ENCODE assay signal across 9 mouse cellular contexts in the genomic region with DNA sequence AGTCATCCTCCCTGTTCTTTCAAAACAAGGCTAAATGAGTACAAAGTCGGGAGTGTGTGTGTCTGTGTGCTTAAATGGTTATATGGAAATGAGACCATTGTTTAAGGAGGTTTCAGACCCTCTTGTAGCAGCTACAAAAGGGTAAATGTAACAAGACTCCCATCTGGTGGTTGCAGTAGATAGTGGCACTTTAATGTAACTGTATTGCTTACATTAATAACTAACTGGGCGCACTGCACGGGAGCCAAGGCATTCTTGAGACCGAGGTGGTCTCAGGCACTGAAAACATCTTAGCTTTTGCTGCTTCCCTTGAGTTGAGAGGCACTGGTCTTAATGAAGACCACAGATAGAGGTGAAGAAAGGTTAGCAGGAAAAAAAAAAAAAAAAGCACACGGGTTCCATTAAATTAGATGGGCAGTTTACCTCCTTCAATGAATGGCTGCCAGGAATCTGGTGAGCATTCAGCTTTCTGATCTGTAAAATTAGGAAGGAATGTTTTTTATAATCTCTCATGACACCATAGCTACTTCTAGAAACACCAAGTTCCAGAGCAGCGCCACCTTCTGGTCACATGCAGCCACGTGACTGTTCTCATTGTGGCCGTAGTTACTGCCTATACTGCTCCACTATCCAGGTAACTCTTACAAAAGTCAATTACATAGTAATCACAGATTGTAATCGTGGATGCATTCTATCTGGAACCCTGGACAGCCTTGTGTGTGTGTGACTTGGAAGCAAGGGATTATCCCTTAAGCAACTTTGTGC. TPM values are rescaled to one million over a fixed set of nuclear protein-coding genes. Genes with fewer than 3 reads are reported as not detected.
DNase-seq lines count a peak whose midpoint lies in the region; ATAC-seq and TF ChIP-seq lines count a peak whose summit lies in the region.
"Had no signal": no experiment of that assay in that cellular context is flagged by ENCODE, and none has a peak within 500 bp of the region (broad histone marks: within the 10 kb centered on the region; RNA-seq: fewer than 3 reads in every experiment).

No protein-coding gene starts in this region.

- no peak overlapping the region for H3K9ac ChIP-seq in heart, embryonic 11.5 days (ENCODE audit: low read depth, low read length)
- no peak overlapping the region for H3K9ac ChIP-seq in embryonic facial prominence, embryonic 12.5 days

- CTCF ChIA-PET in Patski (lab: Charles Lee), result interaction anchor here (0.6 to 1.9 kb wide), 36 partner anchors 8 to 504 kb away, joined by 3 to 62 read pairs (median 4); no protein-coding TSS in a partner anchor

- POLR2A ChIA-PET in Patski (lab: Charles Lee), result interaction anchor here (0.6 to 1.5 kb wide), 3 partner anchors 14 to 463 kb away, joined by 3 to 6 read pairs (median 3); partner anchors contain the start of gene Adamts15

- intact Hi-C loops in left cerebral cortex, postnatal 10 days (cut with DNase I), result loop anchor here (1.0 to 5.0 kb wide), 2 partner anchors 375 to 457 kb away; no protein-coding TSS in a partner anchor

- 29% methylated on average over 9 of the region's 9 CpGs for WGBS in heart, embryonic 11.5 days (ENCODE audit: insufficient replicate concordance)
- 34% methylated on average over 9 of the region's 9 CpGs for WGBS in embryonic facial prominence, embryonic 12.5 days

- H3K4me1 ChIP-seq in heart, embryonic 11.5 days (ENCODE audit: control insufficient read depth, insufficient read depth, low read length), result no peaks in the 10 kb centered on the region
- H3K4me1 ChIP-seq in embryonic facial prominence, embryonic 12.5 days, result no peaks in the 10 kb centered on the region
- H3K4me1 ChIP-seq: megakaryocyte, embryonic 14.5 days had no signal

- no peaks in the 10 kb centered on the region for H3K36me3 ChIP-seq in heart, embryonic 11.5 days (ENCODE audit: control insufficient read depth, insufficient read depth, low read length)
- no peaks in the 10 kb centered on the region for H3K36me3 ChIP-seq in embryonic facial prominence, embryonic 12.5 days

- H3K9me3 ChIP-seq in heart, embryonic 11.5 days (replicated peaks; ENCODE audit: control insufficient read depth, low read length), result 0 out of 2 replicates have a peak, but pooled peaks cover 2% of the 10 kb centered on the region
- no peaks in the 10 kb centered on the region for H3K9me3 ChIP-seq in embryonic facial prominence, embryonic 12.5 days
- H3K9me3 ChIP-seq: megakaryocyte, embryonic 14.5 days had no signal

- DNase-seq in heart, adult 9 months (ENCODE audit: low spot score in 2 of 2), result no peak
- no peak for DNase-seq in Patski (ENCODE audit: low read depth, low spot score)
- peak; percentile 82 for DNase-seq in heart, postnatal 4 days
- DNase-seq in left cerebral cortex, postnatal 10 days (ENCODE audit: extremely low spot score in 1 of 2, low spot score in 2 of 2), result peak; percentile 47 to 78
- DNase-seq in naive thymus-derived CD4-positive, alpha-beta T cell, adult 2 months (ENCODE audit: low read depth), result peak; percentile 13
- DNase-seq in natural killer cell, adult 2 months (ENCODE audit: low spot score in 2 of 2), result no peak

- H3K27ac ChIP-seq in heart, embryonic 11.5 days (ENCODE audit: low read depth, low read length), result no peak overlapping the region
- H3K27ac ChIP-seq in embryonic facial prominence, embryonic 12.5 days, result no peak overlapping the region

- H3K4me2 ChIP-seq in heart, embryonic 11.5 days, result peak overlapping the region; percentile 42
- no peak overlapping the region for H3K4me2 ChIP-seq in embryonic facial prominence, embryonic 12.5 days (replicated peaks)

- H3K27me3 ChIP-seq in heart, embryonic 11.5 days (ENCODE audit: control insufficient read depth, insufficient read depth, low read length), result peaks cover 18% of the 10 kb centered on the region
- H3K27me3 ChIP-seq in Patski, result peaks cover 21% of the 10 kb centered on the region
- H3K27me3 ChIP-seq in embryonic facial prominence, embryonic 12.5 days, result peaks cover 16% of the 10 kb centered on the region

- in situ Hi-C loops in Patski (cut with MboI; ENCODE audit: low pct_unique_long_range_greater_than_20kb), result no loop called here

- ATAC-seq in heart, embryonic 11.5 days (replicated peaks; ENCODE audit: insufficient number of reproducible peaks, low FRiP score, low TSS enrichment), result no peak; the same call in 1 of the 2 replicates
- ATAC-seq in Patski, result peak; percentile 54
- ATAC-seq in embryonic facial prominence, embryonic 12.5 days (ENCODE audit: insufficient number of reproducible peaks, insufficient read depth, low FRiP score, low TSS enrichment), result 0 out of 2 replicates have a peak, but pooled peaks have one; percentile 50

- peak; percentile 70 for TF ChIP-seq CTCF in Patski (IDR thresholded peaks at IDR 0.05)

- H3K4me3 ChIP-seq in heart, embryonic 11.5 days (ENCODE audit: low read depth, low read length), result no peak overlapping the region
- H3K4me3 ChIP-seq in embryonic facial prominence, embryonic 12.5 days, result no peak overlapping the region

RNA-seq across cellular contexts. Expression of gene Adamts8, which starts 5.5 kb away (rescaled TPM):
- polyA plus RNA-seq in heart, embryonic 11.5 days (2014; fragmentation: Nextera tagmentation; extraction: Ambion mirVana), result 6.0 and 6.7 TPM in 2 replicates
- not detected for polyA plus RNA-seq in Patski (2021)
- 2.0 and 2.5 TPM in 2 replicates for polyA plus RNA-seq in embryonic facial prominence, embryonic 12.5 days (2016; fragmentation: Nextera tagmentation; extraction: Ambion mirVana)
- 10 to 100 TPM; 34.3 to 35.1 TPM for total RNA-seq in heart, postnatal 4 days (2021)
- total RNA-seq in left cerebral cortex, postnatal 10 days (2021), result 10 to 100 TPM; 11.3 to 12.4 TPM

RNA-seq across cellular contexts. Expression of gene Adamts15, which starts 14.6 kb away (rescaled TPM):
- 5.7 and 7.2 TPM in 2 replicates for polyA plus RNA-seq in heart, embryonic 11.5 days (2014; fragmentation: Nextera tagmentation; extraction: Ambion mirVana)
- polyA plus RNA-seq in Patski (2021), result 0.72 TPM
- 21.7 and 22.4 TPM in 2 replicates for polyA plus RNA-seq in embryonic facial prominence, embryonic 12.5 days (2016; fragmentation: Nextera tagmentation; extraction: Ambion mirVana)
- total RNA-seq in heart, postnatal 4 days (2021), result 10 to 100 TPM; 11.5 to 15.2 TPM
- 10 to 100 TPM in 1 of 2 experiments, 1 to 10 TPM in 1; 9.2 to 11.6 TPM for total RNA-seq in left cerebral cortex, postnatal 10 days (2021)

Comparison
In these comparisons a context has a peak if more than half of its experiments do, and no peak if none do; other contexts are left out.
1. DNase-seq: peak in heart, postnatal 4 days (single experiment), left cerebral cortex, postnatal 10 days (2 of 2) and naive thymus-derived CD4-positive, alpha-beta T cell, adult 2 months (single experiment); none in heart, adult 9 months (0 of 2), Patski (single experiment) and natural killer cell, adult 2 months (0 of 2).